Mouse (Mus musculus): ENCODE results near the gene Taok1. TPM values are rescaled to one million over a fixed set of nuclear protein-coding genes. Genes with fewer than 3 reads are reported as not detected.

Taok1 gene
- 2.1 and 2.9 TPM in 2 replicates for polyA plus RNA-seq (2012)

DNA sequence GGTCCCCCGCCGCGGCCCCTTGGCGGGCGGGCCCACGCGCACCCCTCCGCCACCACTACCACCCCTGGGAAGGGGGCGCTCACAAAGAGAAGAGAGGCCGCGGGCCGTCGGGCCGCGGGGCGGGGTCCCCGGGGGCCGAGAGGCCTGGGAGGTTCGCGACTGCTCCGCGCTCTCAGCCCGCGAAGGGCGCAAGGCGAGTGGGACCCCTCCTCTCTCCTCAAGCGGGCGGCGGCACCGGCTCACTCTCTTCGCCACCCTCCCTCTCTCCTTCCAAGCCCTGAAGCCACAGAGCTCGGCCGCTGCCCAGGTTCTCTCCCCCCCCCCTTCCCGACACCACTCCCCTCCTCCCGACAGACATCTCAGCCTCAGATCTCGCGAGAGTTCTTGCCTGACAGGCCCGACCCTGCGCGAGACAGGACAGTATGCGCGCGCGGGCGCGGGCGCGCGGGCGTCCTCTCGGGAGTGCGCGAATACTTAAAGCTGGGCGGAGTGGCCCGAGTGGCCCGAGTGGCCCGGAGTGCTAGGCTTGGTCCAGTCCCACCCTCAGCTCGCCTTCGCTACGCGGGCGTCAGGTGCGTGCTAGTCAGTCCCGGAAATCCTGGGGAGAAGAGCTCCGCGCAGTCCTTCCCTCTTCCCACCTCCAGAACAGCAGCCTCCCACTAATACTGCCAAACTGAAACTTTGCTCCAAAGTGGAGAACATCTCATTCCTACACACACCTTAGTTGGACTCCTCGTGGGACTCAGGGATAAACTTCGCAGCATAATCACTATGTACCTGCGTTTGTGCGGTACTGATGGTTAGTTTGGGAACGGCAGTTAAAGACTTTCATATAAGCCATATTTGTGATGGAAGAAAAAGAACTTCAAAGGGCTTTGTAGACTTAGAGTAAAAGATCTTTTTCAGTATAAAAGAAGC lies at the start of gene Taok1:
Gene Taok1 (minus strand): TSS at position 278 of the 918 bp plus-strand sequence.

GRCm38 (mm10) chr11:77519043-77519442 lies 88.6 kb downstream of the Taok1 start, which contains the start of gene Gm10392:
Gene Gm10392 (minus strand): TSS chr11:77519198.

DNA sequence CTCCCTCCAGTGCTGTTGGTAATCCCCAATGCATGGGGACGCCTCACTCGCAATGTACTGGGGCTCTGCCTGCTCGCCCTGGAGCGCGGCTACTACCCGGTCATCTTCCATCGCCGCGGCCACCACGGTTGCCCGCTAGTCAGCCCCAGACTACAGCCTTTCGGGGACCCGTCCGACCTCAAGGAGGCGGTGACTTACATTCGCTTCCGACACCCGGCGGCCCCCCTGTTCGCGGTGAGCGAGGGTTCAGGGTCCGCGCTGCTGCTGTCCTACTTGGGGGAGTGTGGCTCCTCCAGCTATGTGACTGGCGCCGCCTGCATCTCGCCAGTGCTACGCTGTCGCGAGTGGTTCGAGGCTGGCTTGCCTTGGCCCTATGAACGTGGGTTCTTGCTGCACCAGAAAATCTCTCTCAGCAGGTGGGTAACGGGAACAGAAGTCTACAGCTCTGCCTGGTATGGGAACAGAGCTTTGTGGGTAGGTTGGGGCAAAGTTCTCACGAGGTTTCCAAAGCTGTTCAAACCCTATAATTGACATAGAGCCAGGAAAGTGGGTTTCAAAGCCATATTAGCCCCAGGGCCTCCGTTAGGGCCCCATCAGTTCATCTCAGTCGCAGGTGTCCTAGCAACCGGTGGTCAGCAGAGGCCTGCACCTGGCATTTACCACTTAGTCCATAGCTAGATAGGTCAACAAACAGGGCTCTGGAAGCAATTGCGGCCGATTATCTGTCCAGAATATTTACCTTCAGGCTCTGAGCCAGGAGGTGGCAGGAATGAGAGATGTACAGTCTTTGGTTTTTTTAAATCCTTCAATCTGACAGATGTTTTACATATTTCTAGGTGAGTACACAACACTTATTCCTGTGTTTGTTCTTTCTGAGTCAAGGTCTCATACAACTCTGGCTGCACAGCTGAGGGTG lies 91.7 kb downstream of the Taok1 start, which contains the start of gene Trp53i13:
Gene Trp53i13 (minus strand): TSS at position 344 of the 916 bp plus-strand sequence.

DNA sequence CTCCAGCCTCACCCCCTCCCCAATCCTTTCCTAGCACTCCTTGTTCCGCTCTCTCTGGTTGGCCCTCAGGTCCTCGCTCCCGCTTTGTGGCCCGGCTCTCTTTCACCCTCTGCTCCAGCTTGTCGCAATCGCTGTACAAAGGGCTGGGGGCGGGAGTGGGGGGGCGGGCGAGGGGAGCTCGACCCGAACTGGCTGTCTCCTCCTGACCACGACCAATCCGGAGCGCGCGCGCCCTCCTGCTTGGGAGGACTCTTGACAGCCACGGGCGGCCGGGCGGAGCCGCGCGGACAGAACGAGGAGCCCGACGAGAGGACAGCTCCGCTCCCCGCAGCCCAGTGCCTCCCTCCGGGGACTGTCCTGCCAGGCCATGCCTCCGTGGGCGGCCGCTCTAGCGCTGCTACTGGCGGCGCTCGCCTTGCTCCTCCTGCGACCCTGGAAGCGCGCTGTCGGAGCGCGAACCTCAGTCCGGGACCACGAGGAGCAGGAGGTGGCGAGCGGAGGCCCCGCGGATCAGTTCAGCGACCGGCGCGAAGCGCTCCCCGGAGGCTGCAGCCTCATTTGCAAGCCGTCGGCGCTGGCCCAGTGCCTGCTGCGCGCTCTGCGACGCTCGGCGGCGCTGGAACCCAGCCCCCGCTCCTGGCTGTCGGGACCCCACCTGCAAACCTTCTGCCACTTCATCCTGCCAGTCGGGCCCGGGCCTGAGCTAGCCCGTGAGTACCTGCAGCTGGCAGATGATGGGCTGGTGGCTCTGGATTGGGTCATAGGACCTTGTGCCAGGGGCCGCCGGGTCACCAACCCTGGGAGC lies 92.6 kb downstream of the Taok1 start, which contains the start of gene Abhd15:
Gene Abhd15 (plus strand): TSS at position 290 of the 805 bp plus-strand sequence.

GRCm38 (mm10) chr11:77493512-77494343 lies 113.9 kb downstream of the Taok1 start, which contains the start of gene Git1:
Gene Git1 (plus strand): TSS chr11:77493562.

GRCm38 (mm10) chr11:77489591-77490235 lies 117.9 kb downstream of the Taok1 start, which contains the start of gene Ankrd13b:
Gene Ankrd13b (minus strand): TSS chr11:77489678.

Other genes with a start within 250 kb of the Taok1 start
- gene Coro6, start 145.4 kb downstream of the Taok1 start, polyA plus RNA-seq (2012), result 0.11 TPM in 1 of 2 replicates, not detected in the other
- gene Ankrd13b, start 118.1 kb downstream of the Taok1 start, polyA plus RNA-seq (2012), result 59.6 and 88.6 TPM in 2 replicates
- 136 and 171 TPM in 2 replicates for gene Git1, start 114.3 kb downstream of the Taok1 start, polyA plus RNA-seq (2012)
- gene Abhd15, start 92.7 kb downstream of the Taok1 start, polyA plus RNA-seq (2012), result 9.8 and 10.0 TPM in 2 replicates
- 34.3 and 40.2 TPM in 2 replicates for gene Trp53i13, start 91.8 kb downstream of the Taok1 start, polyA plus RNA-seq (2012)
- gene Gm10392, start 88.6 kb downstream of the Taok1 start, polyA plus RNA-seq (2012), result 0.27 and 0.42 TPM in 2 replicates
- gene Nufip2, start 78.3 kb upstream of the Taok1 start, polyA plus RNA-seq (2012), result 45.5 and 58.3 TPM in 2 replicates
- not detected in 2 replicates for gene Cryba1, start 117.5 kb upstream of the Taok1 start, polyA plus RNA-seq (2012)
- gene Myo18a, start 155.4 kb upstream of the Taok1 start, polyA plus RNA-seq (2012), result 64.5 and 95.7 TPM in 2 replicates
- 0.03 TPM in 2 replicates for gene Gm10277, start 179.9 kb upstream of the Taok1 start, polyA plus RNA-seq (2012)